Mouse (Mus musculus) embryonic facial prominence, embryonic 10.5 days (tissue): ENCODE data around the gene Nudcd3. TPM values are rescaled to one million over a fixed set of nuclear protein-coding genes. Genes with fewer than 3 reads are reported as not detected.

ENCODE experiments used
- DNase-seq: peaks from one replicate; pipeline ENCODE4 v3.0.0-alpha.2; 2017; ENCODE audit warnings: low spot score
- H3K27ac ChIP-seq: fragments of 300-500 bp; sonication (generic); replicated peaks from 2 replicates; pipeline ENCODE4 v1.5.1; 2016; ENCODE audit warnings: mild to moderate bottlenecking
- H3K27me3 ChIP-seq: fragments of 300-500 bp; sonication (generic); replicated peaks from 2 replicates; pipeline ENCODE4 v1.6.1; 2016; ENCODE audit warnings: low read depth, mild to moderate bottlenecking; ENCODE audit not compliant: poor library complexity, severe bottlenecking
- H3K36me3 ChIP-seq: fragments of 300-500 bp; sonication (generic); replicated peaks from 2 replicates; pipeline ENCODE4 v1.6.1; 2016; ENCODE audit warnings: mild to moderate bottlenecking, moderate library complexity
- H3K4me1 ChIP-seq: fragments of 300-500 bp; sonication (generic); 2 replicates; pipeline ENCODE4 v1.6.1; 2016
- H3K4me3 ChIP-seq: fragments of 300-500 bp; sonication (generic); 2 replicates; pipeline ENCODE4 v1.5.1; 2016; ENCODE audit warnings: mild to moderate bottlenecking, moderate library complexity
- H3K9me3 ChIP-seq: fragments of 300-500 bp; sonication (generic); 2 replicates; pipeline ENCODE4 v1.6.1; 2016; ENCODE audit warnings: mild to moderate bottlenecking
- WGBS: fragments of 180-500 bp; shearing (Covaris S2); methylation state at CpG from one replicate; pipeline ENCODE4 v1.1.7; 2016; 5-methylcytosine and 5-hydroxymethylcytosine counted together
- polyA plus RNA-seq: library from polyadenylated mRNA; unstranded; fragments of >200 nt; fragmentation: Nextera tagmentation; extraction: Ambion mirVana; gene quantifications from 2 replicates; pipeline ENCODE4 v1.2.1, GENCODE M21; 2016

Nudcd3 gene
- polyA plus RNA-seq, 1 experiment from 2014 or later, result 55.6 TPM

DNA sequence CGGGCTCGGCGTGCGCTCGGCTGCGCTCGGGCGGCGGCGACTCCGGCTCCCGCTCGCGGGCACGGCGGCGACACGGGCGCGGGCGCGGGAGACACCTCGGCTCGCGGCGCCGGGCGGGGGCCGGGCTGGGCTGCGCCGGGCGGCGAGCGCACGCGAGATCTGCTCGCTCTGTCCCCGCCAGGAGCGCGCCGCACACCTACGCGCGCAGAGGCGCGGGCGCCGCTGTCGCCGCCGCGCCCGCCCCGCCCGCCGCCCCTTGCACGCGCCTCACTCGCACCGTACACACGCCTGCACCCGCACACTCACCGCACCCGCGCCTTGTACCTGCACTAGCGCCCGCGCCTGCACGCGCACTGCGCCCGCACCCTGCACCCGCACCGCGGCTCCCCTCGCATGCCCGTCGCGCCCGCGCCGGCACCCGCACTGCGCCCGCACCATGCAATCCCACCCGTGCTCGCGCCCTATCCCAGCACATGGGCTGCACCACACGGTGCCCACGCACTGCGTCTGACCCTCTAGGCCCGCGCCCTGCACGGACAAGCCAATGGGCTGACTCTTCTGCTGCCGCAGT lies 134.6 kb downstream of the Nudcd3 start:
- Histone ChIP-seq H3K27me3 (peaks cover 98% of the 10 kb centered on the region), H3K4me1 (peaks cover 37% of the 10 kb centered on the region), H3K9me3 (no peaks in the 10 kb centered on the region), H3K4me3 (peak overlapping the region; percentile 62), H3K27ac (no peak overlapping the region), H3K36me3 (no peaks in the 10 kb centered on the region)
- WGBS, result 5% methylated on average over 95 of the region's 95 CpGs
- peak; percentile 47 for DNase-seq

DNA sequence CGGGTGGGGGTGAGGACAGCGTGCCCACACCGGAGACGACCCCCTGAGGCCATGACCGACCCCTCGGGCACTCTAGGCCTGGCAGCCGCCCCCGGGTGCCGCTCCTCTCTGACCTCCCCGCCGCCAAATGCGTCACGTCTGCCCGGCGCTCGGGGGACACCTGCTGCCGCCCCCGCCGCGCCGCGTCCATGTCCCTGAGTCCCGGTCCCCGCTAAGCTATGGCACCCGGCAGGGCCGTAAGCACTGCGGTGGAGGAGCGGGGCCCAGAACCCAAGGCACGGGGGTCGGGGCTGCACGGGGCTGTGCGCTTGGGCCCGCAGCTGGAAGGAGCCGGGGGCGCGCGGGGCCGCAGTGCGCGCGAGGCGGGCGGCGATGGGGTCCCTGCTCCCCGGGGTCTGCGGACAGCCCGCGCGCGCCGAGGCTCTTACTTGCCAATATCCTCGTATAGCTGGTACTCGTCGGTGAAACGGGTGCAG lies 135.1 kb downstream of the Nudcd3 start:
- no peak for DNase-seq
- Histone ChIP-seq H3K27me3 (peaks cover 92% of the 10 kb centered on the region), H3K27ac (no peak overlapping the region), H3K9me3 (no peaks in the 10 kb centered on the region), H3K4me1 (peaks cover 37% of the 10 kb centered on the region), H3K36me3 (no peaks in the 10 kb centered on the region), H3K4me3 (peak overlapping the region; percentile 62)
- WGBS, result 1% methylated on average over 55 of the region's 55 CpGs

GRCm38 (mm10) chr11:6064215-6065045 lies 135.8 kb downstream of the Nudcd3 start:
- Histone ChIP-seq H3K36me3 (no peaks in the 10 kb centered on the region), H3K4me1 (peaks cover 37% of the 10 kb centered on the region), H3K9me3 (no peaks in the 10 kb centered on the region), H3K4me3 (peak overlapping the region; percentile 62), H3K27me3 (peaks cover 86% of the 10 kb centered on the region), H3K27ac (no peak overlapping the region)
- 5% methylated on average over 30 of the region's 30 CpGs for WGBS
- DNase-seq, result no peak

- Histone ChIP-seq H3K27me3 (peaks cover 78% of the 10 kb centered on the region), H3K36me3 (no peaks in the 10 kb centered on the region), H3K9me3 (no peaks in the 10 kb centered on the region), H3K4me1 (peaks cover 37% of the 10 kb centered on the region), H3K27ac (no peak overlapping the region), H3K4me3 (peak overlapping the region; percentile 13; the same call in 1 of the 2 replicates)
- DNase-seq, result no peak
- WGBS, result 45% methylated on average over 17 of the region's 17 CpGs
Observed at GRCm38 (mm10) chr11:6063501-6064214, 136.6 kb downstream of the Nudcd3 start.

DNA sequence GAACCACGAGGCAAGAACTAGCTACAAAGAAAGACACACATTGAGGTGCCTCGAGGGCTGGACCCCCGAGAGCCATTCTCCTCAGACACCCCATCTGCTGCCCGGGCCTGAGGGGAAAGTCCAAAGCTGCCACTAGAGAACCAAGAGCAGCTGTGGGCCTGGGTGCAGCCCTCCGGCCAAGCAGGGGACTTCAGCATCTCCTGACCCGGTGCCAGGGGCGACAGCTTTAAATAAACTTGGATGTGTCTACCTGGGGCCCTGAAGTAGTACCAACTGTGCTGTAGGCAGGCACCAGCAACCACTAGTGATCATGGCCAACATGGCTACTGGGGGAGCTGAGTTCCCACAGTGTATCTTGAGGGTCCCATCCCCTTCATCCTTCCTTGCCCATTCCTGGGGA lies 137.2 kb downstream of the Nudcd3 start:
- WGBS, result 87% methylated on average over 7 of the region's 7 CpGs
- DNase-seq, result no peak
- peaks cover 33% of the 10 kb centered on the region for H3K4me1 ChIP-seq
- peaks cover 72% of the 10 kb centered on the region for H3K27me3 ChIP-seq
- no peaks in the 10 kb centered on the region for H3K36me3 ChIP-seq
- no peak overlapping the region for H3K4me3 ChIP-seq
- H3K27ac ChIP-seq, result no peak overlapping the region
- no peaks in the 10 kb centered on the region for H3K9me3 ChIP-seq

- Histone ChIP-seq H3K27me3 (peaks cover 65% of the 10 kb centered on the region), H3K36me3 (no peaks in the 10 kb centered on the region), H3K4me3 (no peak overlapping the region), H3K27ac (no peak overlapping the region), H3K4me1 (peaks cover 30% of the 10 kb centered on the region), H3K9me3 (no peaks in the 10 kb centered on the region)
- 92% methylated on average over 11 of the region's 11 CpGs for WGBS
- no peak for DNase-seq
Observed at GRCm38 (mm10) chr11:6062329-6062728, 137.9 kb downstream of the Nudcd3 start.

GRCm38 (mm10) chr11:6061891-6062290 lies 138.3 kb downstream of the Nudcd3 start:
- Histone ChIP-seq H3K4me3 (no peak overlapping the region), H3K4me1 (peaks cover 30% of the 10 kb centered on the region), H3K27ac (no peak overlapping the region), H3K27me3 (peaks cover 60% of the 10 kb centered on the region), H3K9me3 (no peaks in the 10 kb centered on the region), H3K36me3 (no peaks in the 10 kb centered on the region)
- DNase-seq, result no peak
- 85% methylated on average over 5 of the region's 5 CpGs for WGBS

DNA sequence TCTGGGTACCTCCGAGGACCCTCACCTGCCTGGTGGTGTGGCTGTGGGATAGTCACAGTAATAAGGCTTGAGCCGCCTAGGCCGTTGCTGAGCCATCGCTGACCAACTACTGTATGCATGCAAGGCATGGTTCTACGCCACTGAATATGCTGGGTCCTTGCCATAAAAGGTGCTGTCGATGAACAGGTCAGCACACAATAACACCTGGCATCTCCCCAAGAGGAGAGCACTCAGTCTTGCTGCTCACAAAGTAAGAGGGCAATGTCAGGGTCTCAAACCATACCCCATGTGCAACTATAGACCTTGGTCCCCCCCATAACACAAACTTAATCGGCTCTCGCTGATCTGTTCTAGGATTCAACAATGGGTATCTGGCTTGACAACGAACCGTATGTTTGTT lies 141.1 kb downstream of the Nudcd3 start:
- Histone ChIP-seq H3K4me1 (peaks cover 12% of the 10 kb centered on the region), H3K36me3 (no peaks in the 10 kb centered on the region), H3K9me3 (no peaks in the 10 kb centered on the region), H3K27me3 (peaks cover 33% of the 10 kb centered on the region), H3K27ac (no peak overlapping the region), H3K4me3 (no peak overlapping the region)
- 94% methylated on average over 10 of the region's 10 CpGs for WGBS
- no peak for DNase-seq

Other genes starting within 250 kb of the Nudcd3 start
- gene Ykt6, start 244.7 kb downstream of the Nudcd3 start, polyA plus RNA-seq, result 56.0 and 56.8 TPM in 2 replicates
- gene Camk2b, start 134.1 kb downstream of the Nudcd3 start, polyA plus RNA-seq, result 0.75 and 1.6 TPM in 2 replicates
- gene A730071L15Rik, start 386 bp downstream of the Nudcd3 start, polyA plus RNA-seq, result 0.20 and 0.57 TPM in 2 replicates
- 0.04 TPM in 1 of 2 replicates, not detected in the other for gene Npc1l1, start 29.7 kb upstream of the Nudcd3 start, polyA plus RNA-seq
- 128 and 143 TPM in 2 replicates for gene Ddx56, start 67.4 kb upstream of the Nudcd3 start, polyA plus RNA-seq
- 118 and 123 TPM in 2 replicates for gene Tmed4, start 74.5 kb upstream of the Nudcd3 start, polyA plus RNA-seq
- 108 and 114 TPM in 2 replicates for gene Ogdh, start 91.2 kb upstream of the Nudcd3 start, polyA plus RNA-seq
- 13.1 and 13.6 TPM in 2 replicates for gene Zmiz2, start 188.7 kb upstream of the Nudcd3 start, polyA plus RNA-seq
- 6,156 and 6,219 TPM in 2 replicates for gene Ppia, start 215.0 kb upstream of the Nudcd3 start, polyA plus RNA-seq
- gene H2afv, start 244.0 kb upstream of the Nudcd3 start, polyA plus RNA-seq, result 746 and 786 TPM in 2 replicates